9 mouse cellular contexts compared by ENCODE assay signal in genomic region chr4:97689456-97690383, GRCm38 (mm10).
DNase-seq lines count a peak whose midpoint lies in the region; ATAC-seq and TF ChIP-seq lines count a peak whose summit lies in the region.
"Had no signal": no experiment of that assay in that cellular context is flagged by ENCODE, and none has a peak within 500 bp of the region (broad histone marks: within the 10 kb centered on the region; RNA-seq: fewer than 3 reads in every experiment).

No protein-coding gene starts in this region.

- ATAC-seq in stomach, embryonic 14.5 days (ENCODE audit: insufficient number of reproducible peaks, insufficient read depth, low FRiP score, low read depth), result 0 out of 2 replicates have a peak, but pooled peaks have one; percentile 63
- no peak for ATAC-seq in stomach, postnatal 0 days (ENCODE audit: low FRiP score, low TSS enrichment)
- peak; percentile 75 for ATAC-seq in heart, embryonic 15.5 days (replicated peaks; ENCODE audit: insufficient number of reproducible peaks, insufficient read depth, low FRiP score, low read depth)
- ATAC-seq: Patski had no signal

- TF ChIP-seq CTCF in stomach, postnatal 0 days (IDR thresholded peaks at IDR 0.05; ENCODE audit: low read depth), result no peak

- H3K27me3 ChIP-seq in stomach, embryonic 14.5 days (ENCODE audit: control insufficient read depth, insufficient read depth, low read length), result no peaks in the 10 kb centered on the region
- H3K27me3 ChIP-seq in stomach, postnatal 0 days (ENCODE audit: control insufficient read depth, insufficient read depth, low read length), result no peaks in the 10 kb centered on the region
- H3K27me3 ChIP-seq in heart, embryonic 15.5 days, result no peaks in the 10 kb centered on the region
- H3K27me3 ChIP-seq: Patski had no signal

- no peak overlapping the region for H3K4me2 ChIP-seq in stomach, embryonic 14.5 days (replicated peaks; ENCODE audit: low read depth, low read length)
- no peak overlapping the region; the same call in 1 of the 2 replicates for H3K4me2 ChIP-seq in stomach, postnatal 0 days (replicated peaks; ENCODE audit: low read depth)
- no peak overlapping the region for H3K4me2 ChIP-seq in heart, embryonic 15.5 days

- H3K9ac ChIP-seq in stomach, embryonic 14.5 days (replicated peaks; ENCODE audit: low read depth, low read length), result no peak overlapping the region
- no peak overlapping the region for H3K9ac ChIP-seq in stomach, postnatal 0 days (ENCODE audit: low read length)
- no peak overlapping the region for H3K9ac ChIP-seq in heart, embryonic 15.5 days

- 0 out of 2 replicates have a peak overlapping the region, but pooled peaks have one; percentile 7 for H3K27ac ChIP-seq in stomach, embryonic 14.5 days (ENCODE audit: low read length)
- H3K27ac ChIP-seq in stomach, postnatal 0 days (replicated peaks), result no peak overlapping the region
- H3K27ac ChIP-seq in heart, embryonic 15.5 days, result peak overlapping the region; percentile 65

- H3K9me3 ChIP-seq in stomach, embryonic 14.5 days (ENCODE audit: control insufficient read depth, low read depth, low read length), result no peaks in the 10 kb centered on the region
- H3K9me3 ChIP-seq in stomach, postnatal 0 days (ENCODE audit: control insufficient read depth, low read length), result no peaks in the 10 kb centered on the region
- no peaks in the 10 kb centered on the region for H3K9me3 ChIP-seq in heart, embryonic 15.5 days (replicated peaks)

- H3K4me3 ChIP-seq in stomach, embryonic 14.5 days (ENCODE audit: low read depth, low read length), result no peak overlapping the region
- no peak overlapping the region for H3K4me3 ChIP-seq in stomach, postnatal 0 days (ENCODE audit: low read depth, low read length)
- no peak overlapping the region for H3K4me3 ChIP-seq in heart, embryonic 15.5 days

- no peak for TF ChIP-seq EP300 in stomach, postnatal 0 days (optimal IDR thresholded peaks at IDR 0.05)

- no peaks in the 10 kb centered on the region for H3K36me3 ChIP-seq in stomach, embryonic 14.5 days (ENCODE audit: control insufficient read depth, insufficient read depth, low read length)
- no peaks in the 10 kb centered on the region for H3K36me3 ChIP-seq in stomach, postnatal 0 days (ENCODE audit: control insufficient read depth, insufficient read depth, low read length)
- H3K36me3 ChIP-seq in heart, embryonic 15.5 days, result no peaks in the 10 kb centered on the region

- no peak for DNase-seq in stomach, postnatal 0 days (ENCODE audit: low spot score)
- peak; percentile 65 to 74 for DNase-seq in kidney, postnatal 4 days
- DNase-seq in testis, postnatal 14 days (ENCODE audit: low spot score), result peak; percentile 40
- DNase-seq in cerebellum, postnatal 10 days, result no peak
- DNase-seq in left cerebral cortex, postnatal 10 days (ENCODE audit: extremely low spot score in 1 of 2, low spot score in 2 of 2), result no peak
- DNase-seq in natural killer cell, adult 2 months (ENCODE audit: low spot score in 2 of 2), result no peak

- WGBS in stomach, embryonic 14.5 days, result 36% methylated on average over 8 of the region's 8 CpGs
- 30% methylated on average over 8 of the region's 8 CpGs for WGBS in stomach, postnatal 0 days
- 46% methylated on average over 8 of the region's 8 CpGs for WGBS in heart, embryonic 15.5 days

- H3K4me1 ChIP-seq in stomach, embryonic 14.5 days (ENCODE audit: control insufficient read depth, insufficient read depth, low read length), result 0 out of 2 replicates have a peak, but pooled peaks cover 8% of the 10 kb centered on the region
- H3K4me1 ChIP-seq in stomach, postnatal 0 days (replicated peaks; ENCODE audit: control insufficient read depth, insufficient read depth), result no peaks in the 10 kb centered on the region
- H3K4me1 ChIP-seq in heart, embryonic 15.5 days (replicated peaks), result peaks cover 9% of the 10 kb centered on the region

- intact Hi-C loops in left cerebral cortex, postnatal 10 days (cut with DNase I), result no loop called here

Comparison
In these comparisons a context has a peak if more than half of its experiments do, and no peak if none do; other contexts are left out.
1. DNase-seq: peak in kidney, postnatal 4 days (2 of 2) and testis, postnatal 14 days (single experiment); none in stomach, postnatal 0 days (single experiment), cerebellum, postnatal 10 days (0 of 2), left cerebral cortex, postnatal 10 days (0 of 2) and natural killer cell, adult 2 months (0 of 2).